Mouse (Mus musculus): Measurements from ENCODE around the gene Bpifb5.
A peak's percentile ranks its signal among the peaks of the same experiment; 100 is the strongest.
"Not testable (repeated sequence)": the region's sequence is repeated elsewhere in the genome, so short reads cannot be mapped to it uniquely, and the experiment has no call there.

Gene Bpifb5

DNA sequence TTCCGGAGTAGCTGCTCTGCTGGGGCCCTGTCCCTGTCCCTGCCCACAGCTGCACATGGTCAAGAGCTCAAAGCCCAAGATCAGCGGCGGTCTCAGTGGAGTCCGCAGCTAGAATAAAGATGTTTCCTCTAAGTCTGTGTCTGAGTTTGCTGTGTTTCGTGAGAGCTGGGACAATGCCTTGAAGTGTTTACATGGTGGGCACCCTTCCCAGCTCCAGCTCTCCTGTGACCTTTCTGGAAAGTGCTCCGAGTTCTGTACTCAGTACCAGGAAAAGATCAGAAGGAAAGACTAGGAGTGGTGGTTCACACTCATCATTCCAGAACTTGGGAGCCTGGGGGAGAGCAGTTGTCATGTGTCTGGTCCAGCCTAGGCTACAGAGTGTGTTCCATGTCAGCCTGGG lies 17.2 kb downstream of the Bpifb5 start:
- DNase-seq (ENCODE audit: low read depth, low spot score), result no peak

DNA sequence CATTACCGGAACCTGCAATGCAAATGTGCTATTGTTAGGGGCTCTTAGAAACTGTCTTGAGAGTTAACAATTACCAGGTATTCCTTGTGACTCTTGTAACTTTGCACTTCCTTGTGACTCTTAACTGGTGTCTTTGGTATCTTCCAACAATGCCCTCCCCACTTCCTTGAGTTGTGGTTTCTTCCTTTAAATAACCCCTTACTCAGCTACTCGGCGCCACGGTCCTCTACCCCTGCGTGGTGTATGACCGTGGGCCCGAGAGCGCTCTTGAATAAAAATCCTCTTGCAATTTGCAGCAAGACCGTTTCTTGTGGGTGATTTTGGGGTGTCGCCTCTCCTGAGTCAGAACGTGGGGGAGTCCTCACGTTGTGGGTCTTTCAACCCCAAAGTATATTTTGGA lies 19.2 kb downstream of the Bpifb5 start:
- peak; percentile 26 for DNase-seq (ENCODE audit: low read depth, low spot score)

GRCm38 (mm10) chr2:154243356-154244036 lies 20.0 kb downstream of the Bpifb5 start:
- no peak for DNase-seq (ENCODE audit: low read depth, low spot score)

DNA sequence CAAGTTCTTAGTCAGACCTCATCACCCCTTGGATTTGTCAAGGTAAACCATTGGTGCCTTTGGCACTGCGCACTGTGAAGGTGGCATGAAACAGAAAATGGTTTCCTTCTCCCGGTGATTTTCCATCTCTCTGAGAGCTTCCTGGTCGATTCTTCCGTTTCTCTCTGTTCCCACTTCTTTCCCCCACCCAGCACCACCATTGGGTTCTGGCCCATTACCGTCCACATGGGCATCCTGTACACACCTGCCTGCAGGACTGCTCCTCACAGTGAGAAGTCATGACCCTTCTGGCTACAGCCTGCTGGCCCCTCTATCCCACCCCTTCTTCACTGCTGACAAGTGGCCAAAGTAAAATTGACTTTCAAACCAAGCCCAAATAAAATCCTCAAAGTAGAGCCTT lies 21.8 kb downstream of the Bpifb5 start:
- no peak for DNase-seq (ENCODE audit: low read depth, low spot score)

GRCm38 (mm10) chr2:154255254-154255653 lies 31.7 kb downstream of the Bpifb5 start:
- DNase-seq (ENCODE audit: low read depth, low spot score), result not testable (repeated sequence)

GRCm38 (mm10) chr2:154255770-154256169 lies 32.2 kb downstream of the Bpifb5 start:
- no peak for DNase-seq (ENCODE audit: low read depth, low spot score)

DNA sequence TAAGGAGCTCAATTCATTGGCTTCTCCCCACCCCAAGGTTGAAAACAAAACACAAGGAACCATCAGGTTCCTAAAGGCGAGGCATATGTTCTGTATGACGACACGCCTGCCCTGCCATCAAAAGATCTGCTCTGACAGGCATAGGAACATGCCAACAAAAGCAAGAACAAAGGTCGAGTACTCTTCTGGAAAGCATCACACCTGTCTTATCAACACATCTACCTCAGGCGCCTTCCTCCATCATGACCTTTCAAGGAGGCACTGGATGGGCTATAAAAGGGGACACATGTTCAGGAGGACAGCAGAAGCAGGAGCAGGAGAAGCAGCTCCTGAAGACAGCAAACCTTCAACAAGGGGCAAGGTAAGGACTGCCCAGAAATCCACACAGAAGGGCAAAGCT lies 34.0 kb downstream of the Bpifb5 start, which contains the start of gene Bpifb9a:
Gene Bpifb9a (plus strand): TSS at position 301 of the 400 bp plus-strand sequence.
- DNase-seq (ENCODE audit: low read depth, low spot score), result not testable (repeated sequence)

DNA sequence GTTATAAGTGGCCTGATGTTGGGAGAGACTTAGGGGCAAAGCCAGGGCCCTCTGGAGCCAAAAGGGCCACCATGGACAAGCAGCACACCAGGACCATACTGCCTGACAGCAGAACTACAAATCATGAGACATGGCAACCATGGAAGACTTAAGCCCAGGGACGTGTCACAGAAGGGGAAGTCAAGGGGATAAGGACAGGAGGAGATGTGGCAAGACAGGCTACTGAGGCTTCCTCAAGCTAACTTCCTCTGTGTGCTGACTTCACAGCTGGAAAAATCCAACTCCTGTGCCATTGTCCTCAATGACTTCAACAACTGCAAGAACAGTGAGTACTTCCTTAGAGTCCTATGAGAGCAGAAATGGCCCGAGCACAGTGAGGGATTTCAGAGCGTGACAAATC lies 40.9 kb downstream of the Bpifb5 start:
- not testable (repeated sequence) for DNase-seq (ENCODE audit: low read depth, low spot score)

All from ZHBTc4 (cell line).